Mouse (Mus musculus): ENCODE data around the gene Inpp4a. TPM values are rescaled to one million over a fixed set of nuclear protein-coding genes. Genes with fewer than 3 reads are reported as not detected.

The Inpp4a gene
- polyA plus RNA-seq, 1 experiment from 2014 or later, result 19.5 TPM

DNA sequence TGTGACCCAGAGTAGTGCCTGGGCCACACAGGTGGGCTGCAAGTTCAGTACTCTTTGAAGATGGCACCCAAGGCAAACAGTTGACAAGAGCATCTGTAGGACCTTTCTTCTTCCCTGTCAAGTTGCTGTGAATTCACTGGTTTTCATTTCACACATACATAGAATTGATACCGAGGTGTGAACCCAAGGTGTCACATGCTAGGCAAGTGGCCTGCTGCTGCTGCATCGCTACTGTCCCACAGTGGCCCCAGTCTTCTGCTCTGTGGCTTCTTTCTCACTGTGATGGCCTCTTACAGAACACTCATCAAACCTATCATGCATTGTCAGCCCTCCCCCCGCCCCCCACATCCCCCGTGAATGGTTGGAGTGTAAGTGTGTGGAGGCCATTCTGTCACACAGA is 27.6 kb downstream of the Inpp4a start:
- H3K4me3 ChIP-seq, result no peak overlapping the region

DNA sequence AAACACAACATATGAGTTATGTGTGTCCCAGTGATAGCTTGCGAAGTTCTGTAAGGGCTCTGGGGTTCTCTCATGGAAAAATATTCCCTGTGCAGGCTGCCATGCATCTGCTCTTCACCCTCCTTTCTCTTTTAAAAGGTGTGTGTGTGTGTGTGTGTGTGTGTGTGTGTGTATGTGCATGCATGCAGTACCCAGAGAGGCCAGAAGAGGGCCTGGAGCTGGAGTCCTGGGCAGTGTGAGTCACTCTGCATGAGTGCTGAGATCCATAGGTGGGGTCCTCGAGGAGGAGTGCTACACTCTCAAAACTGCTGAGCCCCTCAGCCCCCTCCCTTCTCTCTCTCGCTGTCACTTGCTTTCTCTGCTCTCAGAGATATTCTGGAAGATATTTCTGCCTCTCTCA is 29.5 kb downstream of the Inpp4a start:
- Histone ChIP-seq H3K9me3 (no peaks in the 10 kb centered on the region), H3K4me2 (replicated peaks) (no peak overlapping the region), H3K27ac (no peak overlapping the region), H3K4me1 (no peaks in the 10 kb centered on the region), H3K36me3 (no peaks in the 10 kb centered on the region), H3K27me3 (no peaks in the 10 kb centered on the region), H3K4me3 (no peak overlapping the region), H3K9ac (no peak overlapping the region)
- no peak for ATAC-seq (ENCODE audit: insufficient number of reproducible peaks, insufficient read depth, low FRiP score, low TSS enrichment)
- WGBS, result 87% methylated on average over 3 of the region's 3 CpGs

More for the DNA sequence above, 27.6 kb downstream of the Inpp4a start:
- Histone ChIP-seq H3K27me3 (no peaks in the 10 kb centered on the region), H3K9me3 (no peaks in the 10 kb centered on the region), H3K9ac (no peak overlapping the region), H3K4me1 (no peaks in the 10 kb centered on the region), H3K27ac (no peak overlapping the region), H3K36me3 (no peaks in the 10 kb centered on the region), H3K4me2 (replicated peaks) (no peak overlapping the region)
- no peak for ATAC-seq (ENCODE audit: insufficient number of reproducible peaks, insufficient read depth, low FRiP score, low TSS enrichment)
- 83% methylated on average over 4 of the region's 4 CpGs for WGBS

DNA sequence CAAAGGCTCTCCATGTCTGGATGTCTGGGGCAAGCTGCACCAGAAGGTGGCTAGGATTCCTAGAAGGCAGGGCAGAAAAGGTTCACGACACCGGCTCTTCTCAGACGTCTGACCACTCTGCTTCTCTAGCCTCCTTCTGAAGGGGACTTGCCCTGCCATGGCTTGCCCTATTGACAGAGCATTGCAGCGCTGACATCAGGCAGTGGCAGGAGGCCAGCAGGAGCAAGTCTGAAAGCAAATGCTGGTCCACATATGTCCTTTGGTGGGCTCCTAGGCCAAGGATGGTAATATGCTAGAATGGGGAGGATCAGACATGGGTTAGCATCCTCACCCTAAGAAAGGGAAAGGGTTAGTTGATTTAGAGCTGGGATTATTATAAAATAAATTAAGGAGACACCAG is 30.2 kb downstream of the Inpp4a start:
- 86% methylated on average over 4 of the region's 4 CpGs for whole genome bisulfite sequencing
- no peak for ATAC-seq (ENCODE audit: insufficient number of reproducible peaks, insufficient read depth, low FRiP score, low TSS enrichment)

DNA sequence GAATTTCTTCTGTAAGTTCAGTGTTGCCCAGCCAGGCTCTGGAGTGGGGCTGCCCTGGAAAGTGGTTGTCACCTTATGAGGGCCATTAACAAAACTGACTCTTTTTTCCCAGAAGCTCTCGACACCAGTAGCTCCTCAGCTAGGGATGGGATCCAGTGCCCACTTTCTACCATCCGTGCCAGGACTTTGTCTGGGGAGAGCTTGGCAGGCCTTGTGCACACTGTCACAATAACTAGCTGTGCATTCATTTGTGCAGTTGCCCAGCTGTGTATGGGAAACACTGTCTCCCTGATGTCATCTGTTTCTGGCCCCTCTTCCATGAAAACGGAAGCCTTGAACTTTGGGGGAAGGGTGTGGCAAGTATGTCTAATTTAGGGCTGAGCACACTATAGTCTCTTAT is 33.1 kb downstream of the Inpp4a start:
- H3K9me3 ChIP-seq, result no peaks in the 10 kb centered on the region
- WGBS, result 79% methylated on average over 3 of the region's 3 CpGs
- H3K9ac ChIP-seq, result no peak overlapping the region
- H3K27ac ChIP-seq, result no peak overlapping the region
- H3K36me3 ChIP-seq, result no peaks in the 10 kb centered on the region
- peaks cover 7% of the 10 kb centered on the region; the same call in 1 of the 2 replicates for H3K4me1 ChIP-seq
- no peak overlapping the region for H3K4me3 ChIP-seq
- no peaks in the 10 kb centered on the region for H3K27me3 ChIP-seq
- no peak overlapping the region for H3K4me2 ChIP-seq (replicated peaks)
- ATAC-seq (ENCODE audit: insufficient number of reproducible peaks, insufficient read depth, low FRiP score, low TSS enrichment), result no peak

More for the DNA sequence above, 30.2 kb downstream of the Inpp4a start:
- Histone ChIP-seq H3K27me3 (no peaks in the 10 kb centered on the region), H3K36me3 (no peaks in the 10 kb centered on the region), H3K9ac (no peak overlapping the region), H3K4me1 (no peaks in the 10 kb centered on the region), H3K9me3 (no peaks in the 10 kb centered on the region), H3K4me2 (replicated peaks) (no peak overlapping the region), H3K4me3 (no peak overlapping the region), H3K27ac (no peak overlapping the region)

DNA sequence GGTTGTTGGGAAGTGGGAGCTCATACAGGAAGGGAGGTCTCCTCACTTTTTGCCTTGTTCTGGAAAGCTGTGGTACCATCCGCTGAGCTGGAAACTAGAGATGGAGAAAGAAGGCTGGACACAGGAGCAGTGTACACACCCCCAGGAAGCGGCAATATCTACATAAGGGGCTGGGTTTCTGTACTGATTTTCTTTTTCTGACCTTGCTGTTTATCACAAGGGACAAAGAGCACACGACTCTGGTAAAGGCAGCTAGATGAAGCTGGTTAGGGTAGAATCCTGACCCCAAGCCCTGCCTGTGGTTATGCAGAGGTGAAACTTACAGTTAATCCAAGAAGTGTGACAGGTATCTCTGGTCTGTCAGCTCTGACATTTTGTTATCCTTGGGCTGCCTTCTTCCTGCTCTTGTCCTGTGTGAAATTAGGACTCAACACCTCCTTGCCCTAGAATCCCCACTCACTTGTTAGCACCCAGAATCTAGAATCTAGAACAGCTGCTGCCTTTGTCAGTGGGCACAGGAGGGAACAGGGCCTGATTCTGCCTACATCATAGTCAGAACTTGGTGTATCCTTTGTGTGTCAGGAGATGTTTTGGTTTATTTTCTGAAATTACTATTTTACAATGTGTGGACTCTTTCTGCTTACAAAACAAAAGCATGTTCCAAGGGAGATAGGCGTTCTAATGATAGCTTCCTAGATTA is 34.2 kb downstream of the Inpp4a start:
- no peaks in the 10 kb centered on the region for H3K27me3 ChIP-seq
- no peak overlapping the region for H3K27ac ChIP-seq
- H3K36me3 ChIP-seq, result no peaks in the 10 kb centered on the region
- H3K4me3 ChIP-seq, result no peak overlapping the region
- H3K9ac ChIP-seq, result no peak overlapping the region
- no peak overlapping the region for H3K4me2 ChIP-seq (replicated peaks)
- ATAC-seq (ENCODE audit: insufficient number of reproducible peaks, insufficient read depth, low FRiP score, low TSS enrichment), result no peak
- H3K9me3 ChIP-seq, result no peaks in the 10 kb centered on the region
- H3K4me1 ChIP-seq, result peaks cover 7% of the 10 kb centered on the region; the same call in 1 of the 2 replicates
- 82% methylated on average over 4 of the region's 4 CpGs for WGBS

DNA sequence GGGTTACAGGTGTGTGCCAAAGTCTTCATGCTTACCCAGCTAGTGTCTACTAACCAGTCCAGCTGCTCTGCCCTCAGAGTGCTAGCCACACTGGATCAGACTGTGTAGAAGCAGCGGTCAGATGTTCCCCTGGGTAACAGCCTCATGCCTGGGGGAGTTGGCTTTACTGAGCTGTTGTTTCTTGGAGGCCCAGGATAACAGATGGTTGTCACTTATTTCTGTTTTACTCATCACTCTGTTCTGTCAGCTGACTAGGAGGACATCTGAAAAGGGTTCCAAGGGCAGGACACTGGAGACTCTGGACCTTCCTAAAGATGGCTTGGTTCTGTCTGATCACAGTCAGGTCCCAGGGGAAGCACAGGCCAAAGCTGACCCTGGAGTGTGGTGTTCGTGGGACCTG is 36.4 kb downstream of the Inpp4a start:
- H3K27ac ChIP-seq, result no peak overlapping the region
- H3K4me1 ChIP-seq, result peaks cover 7% of the 10 kb centered on the region; the same call in 1 of the 2 replicates
- no peaks in the 10 kb centered on the region for H3K27me3 ChIP-seq
- ATAC-seq (ENCODE audit: insufficient number of reproducible peaks, insufficient read depth, low FRiP score, low TSS enrichment), result no peak
- no peaks in the 10 kb centered on the region for H3K9me3 ChIP-seq
- no peak overlapping the region for H3K4me3 ChIP-seq
- no peak overlapping the region for H3K4me2 ChIP-seq (replicated peaks)
- H3K36me3 ChIP-seq, result no peaks in the 10 kb centered on the region
- H3K9ac ChIP-seq, result no peak overlapping the region
- 63% methylated on average over 2 of the region's 2 CpGs for WGBS

DNA sequence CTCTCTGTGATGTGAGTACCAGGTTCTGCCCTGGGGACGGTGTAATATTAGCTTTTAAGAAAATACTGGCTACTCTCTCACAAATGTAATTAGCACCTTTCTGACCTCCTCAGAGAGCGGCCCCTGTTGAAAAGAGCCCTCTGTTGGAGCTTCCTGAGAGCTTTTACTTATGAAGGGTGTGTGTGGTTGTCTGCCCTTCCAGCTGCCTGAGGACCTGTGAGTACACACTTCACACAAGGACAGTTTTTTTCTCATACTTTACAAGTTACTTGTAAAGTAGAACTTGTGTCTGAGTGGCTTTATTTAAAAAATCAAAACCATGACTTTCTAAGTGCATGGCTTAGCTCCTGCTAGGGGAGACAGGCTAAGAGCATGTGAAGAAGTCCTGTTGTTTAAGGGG is 37.1 kb downstream of the Inpp4a start:
- no peak for ATAC-seq (ENCODE audit: insufficient number of reproducible peaks, insufficient read depth, low FRiP score, low TSS enrichment)
- no peaks in the 10 kb centered on the region for H3K9me3 ChIP-seq
- H3K4me2 ChIP-seq (replicated peaks), result no peak overlapping the region
- no peak overlapping the region for H3K4me3 ChIP-seq
- H3K4me1 ChIP-seq, result peaks cover 7% of the 10 kb centered on the region; the same call in 1 of the 2 replicates
- no peak overlapping the region for H3K9ac ChIP-seq
- H3K27me3 ChIP-seq, result no peaks in the 10 kb centered on the region
- no peak overlapping the region for H3K27ac ChIP-seq
- H3K36me3 ChIP-seq, result no peaks in the 10 kb centered on the region
- WGBS, result 13% methylated on average over 2 of the region's 2 CpGs

DNA sequence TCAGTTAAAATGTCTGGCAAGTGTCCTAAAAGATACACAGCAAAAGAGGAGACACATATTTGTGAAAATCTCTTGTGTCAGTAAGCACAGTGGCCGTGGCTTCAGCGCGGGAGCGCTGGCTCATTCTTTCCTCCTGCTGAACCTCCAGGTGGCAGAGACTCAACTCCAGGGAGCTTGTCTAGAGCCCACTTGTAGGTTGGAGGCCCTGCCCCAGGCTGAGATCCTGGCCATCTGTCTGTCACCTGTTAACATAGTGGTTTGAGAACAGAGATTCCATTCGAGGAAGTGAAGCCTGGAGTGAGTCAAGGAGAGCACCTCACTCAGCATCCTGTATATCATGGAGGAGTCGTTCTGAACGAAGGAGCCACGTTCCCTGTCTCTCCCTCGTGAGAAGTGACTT is 37.6 kb downstream of the Inpp4a start:
- H3K36me3 ChIP-seq, result no peaks in the 10 kb centered on the region
- no peaks in the 10 kb centered on the region for H3K9me3 ChIP-seq
- H3K9ac ChIP-seq, result no peak overlapping the region
- H3K27me3 ChIP-seq, result no peaks in the 10 kb centered on the region
- WGBS, result 69% methylated on average over 9 of the region's 9 CpGs
- no peak overlapping the region for H3K27ac ChIP-seq
- ATAC-seq (ENCODE audit: insufficient number of reproducible peaks, insufficient read depth, low FRiP score, low TSS enrichment), result no peak
- peaks cover 7% of the 10 kb centered on the region; the same call in 1 of the 2 replicates for H3K4me1 ChIP-seq
- no peak overlapping the region for H3K4me2 ChIP-seq (replicated peaks)
- H3K4me3 ChIP-seq, result no peak overlapping the region

DNA sequence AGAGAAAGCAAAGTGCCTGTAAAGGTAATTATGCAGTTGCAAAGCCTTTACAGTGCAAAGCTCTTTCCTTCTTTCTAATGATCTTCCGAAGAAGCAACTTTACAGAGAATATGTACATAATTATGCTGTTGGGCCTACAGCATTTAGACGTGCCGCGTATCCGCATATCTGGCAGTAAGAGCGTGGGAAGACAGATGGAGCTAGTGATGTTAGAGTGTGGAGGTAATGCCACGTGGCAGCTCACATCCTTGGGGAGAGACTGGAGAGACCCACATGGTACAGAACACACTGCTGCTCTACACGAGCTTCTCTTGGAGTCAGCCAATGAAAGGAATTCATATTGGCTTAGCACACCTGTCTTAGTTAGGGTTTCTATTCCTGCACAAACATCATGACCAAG is 39.5 kb downstream of the Inpp4a start:
- Histone ChIP-seq H3K4me3 (no peak overlapping the region), H3K36me3 (no peaks in the 10 kb centered on the region), H3K4me1 (peaks cover 7% of the 10 kb centered on the region; the same call in 1 of the 2 replicates), H3K4me2 (replicated peaks) (no peak overlapping the region), H3K9me3 (no peaks in the 10 kb centered on the region), H3K27me3 (no peaks in the 10 kb centered on the region), H3K9ac (no peak overlapping the region), H3K27ac (no peak overlapping the region)
- ATAC-seq (ENCODE audit: insufficient number of reproducible peaks, insufficient read depth, low FRiP score, low TSS enrichment), result no peak
- WGBS, result 87% methylated on average over 8 of the region's 8 CpGs

DNA sequence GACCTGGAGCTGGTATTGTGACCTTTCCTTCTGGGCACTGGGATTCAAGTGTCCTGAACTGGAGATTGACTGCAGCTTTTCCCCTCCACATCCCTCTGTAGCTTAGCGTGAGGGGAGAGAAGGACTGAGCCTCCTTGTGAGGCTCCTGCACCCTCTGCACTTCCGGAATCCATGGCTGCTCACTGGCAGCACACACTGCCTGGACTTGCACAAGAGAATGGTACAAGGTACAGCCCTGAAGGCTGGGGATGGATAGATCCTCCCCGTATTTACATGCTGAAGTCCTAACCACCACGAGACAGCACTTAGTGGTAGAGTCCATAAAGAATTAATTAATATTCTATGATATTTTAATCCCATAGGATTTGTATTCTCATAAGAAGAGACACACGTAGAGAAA is 41.7 kb downstream of the Inpp4a start:
- Histone ChIP-seq H3K4me1 (peaks cover 5% of the 10 kb centered on the region; the same call in 1 of the 2 replicates), H3K4me3 (no peak overlapping the region), H3K4me2 (replicated peaks) (no peak overlapping the region), H3K9me3 (no peaks in the 10 kb centered on the region), H3K36me3 (no peaks in the 10 kb centered on the region), H3K9ac (no peak overlapping the region), H3K27me3 (no peaks in the 10 kb centered on the region), H3K27ac (no peak overlapping the region)
- WGBS, result 58% methylated on average over 5 of the region's 5 CpGs
- ATAC-seq (ENCODE audit: insufficient number of reproducible peaks, insufficient read depth, low FRiP score, low TSS enrichment), result no peak

DNA sequence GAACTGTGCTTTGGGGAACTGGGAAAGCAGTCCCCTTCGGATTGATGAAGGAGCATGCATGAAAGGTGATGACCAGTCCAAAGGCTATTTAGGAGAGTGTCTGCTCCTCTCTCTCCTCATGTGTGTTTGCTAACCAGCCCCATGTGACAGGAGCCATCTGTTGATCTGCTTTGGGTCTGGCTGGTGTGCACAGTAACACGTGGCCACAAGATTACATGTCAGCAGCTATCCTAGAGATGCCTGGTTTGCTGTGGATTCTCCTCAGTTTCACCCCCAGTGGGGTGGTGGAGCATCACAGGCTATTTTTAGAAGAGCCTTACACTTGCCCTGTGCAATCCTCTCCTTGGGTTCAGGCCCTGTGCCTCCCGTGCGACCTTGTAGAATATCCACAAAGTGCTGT is 42.2 kb downstream of the Inpp4a start:
- Histone ChIP-seq H3K4me2 (replicated peaks) (no peak overlapping the region), H3K4me3 (no peak overlapping the region), H3K9ac (no peak overlapping the region), H3K27ac (no peak overlapping the region), H3K36me3 (no peaks in the 10 kb centered on the region), H3K4me1 (no peaks in the 10 kb centered on the region; the same call in 1 of the 2 replicates), H3K9me3 (no peaks in the 10 kb centered on the region), H3K27me3 (no peaks in the 10 kb centered on the region)
- 71% methylated on average over 4 of the region's 4 CpGs for WGBS
- no peak for ATAC-seq (ENCODE audit: insufficient number of reproducible peaks, insufficient read depth, low FRiP score, low TSS enrichment)

DNA sequence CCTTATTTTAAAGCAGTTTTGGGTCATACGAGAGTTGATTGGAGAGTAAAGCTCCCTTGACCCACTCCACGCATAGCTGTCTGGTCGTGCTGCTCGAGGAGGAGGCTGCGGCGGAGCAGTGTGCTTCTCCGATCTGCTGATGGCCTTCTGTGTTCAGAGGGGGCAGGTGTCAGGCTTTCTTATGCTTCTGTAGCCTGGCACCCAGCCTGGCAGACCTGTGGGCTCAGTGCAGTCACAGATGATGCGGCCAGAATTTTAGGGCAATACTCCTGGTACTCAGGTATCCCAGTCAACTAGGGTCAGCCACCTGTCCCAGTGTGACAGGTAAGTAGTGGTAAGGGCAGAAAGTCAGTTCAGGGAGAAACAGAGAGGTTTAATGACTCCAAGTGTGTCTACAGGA is 42.9 kb downstream of the Inpp4a start:
- Histone ChIP-seq H3K36me3 (no peaks in the 10 kb centered on the region), H3K27me3 (no peaks in the 10 kb centered on the region), H3K9ac (no peak overlapping the region), H3K4me3 (no peak overlapping the region), H3K4me2 (replicated peaks) (no peak overlapping the region), H3K9me3 (no peaks in the 10 kb centered on the region), H3K27ac (no peak overlapping the region), H3K4me1 (no peaks in the 10 kb centered on the region; the same call in 1 of the 2 replicates)
- WGBS, result 90% methylated on average over 8 of the region's 8 CpGs
- ATAC-seq (ENCODE audit: insufficient number of reproducible peaks, insufficient read depth, low FRiP score, low TSS enrichment), result no peak
